Mouse (Mus musculus) hindbrain, embryonic 15.5 days (tissue): ENCODE measurements around the gene Cd4. TPM values are rescaled to one million over a fixed set of nuclear protein-coding genes. Genes with fewer than 3 reads are reported as not detected.

Experiments used
- polyA plus RNA-seq: library from polyadenylated mRNA; unstranded; fragments of >200 nt; fragmentation: Nextera tagmentation; extraction: Ambion mirVana; gene quantifications from 2 replicates; pipeline ENCODE4 v1.2.1, GENCODE M21; 2015

The Cd4 gene
- polyA plus RNA-seq, 1 experiment from 2014 or later = 0.32 TPM

Other genes starting within 250 kb of the Cd4 start
- gene Lpcat3, start 225.2 kb downstream of the Cd4 start, polyA plus RNA-seq = 46.7 and 49.9 TPM in 2 replicates
- gene Emg1, start 176.0 kb downstream of the Cd4 start, polyA plus RNA-seq = 100.0 and 104 TPM in 2 replicates
- gene Phb2, start 175.9 kb downstream of the Cd4 start, polyA plus RNA-seq = 260 and 270 TPM in 2 replicates
- gene Ptpn6, start 149.5 kb downstream of the Cd4 start, polyA plus RNA-seq = 3.7 and 6.6 TPM in 2 replicates
- 626 and 628 TPM in 2 replicates for gene Grcc10, start 146.8 kb downstream of the Cd4 start, polyA plus RNA-seq
- not detected in 2 replicates for gene Gm45234, start 132.2 kb downstream of the Cd4 start, polyA plus RNA-seq
- 26.8 and 30.4 TPM in 2 replicates for gene Atn1, start 131.7 kb downstream of the Cd4 start, polyA plus RNA-seq
- 141 and 144 TPM in 2 replicates for gene Eno2, start 118.5 kb downstream of the Cd4 start, polyA plus RNA-seq
- gene Lrrc23, start 108.5 kb downstream of the Cd4 start, polyA plus RNA-seq = 3.3 and 4.8 TPM in 2 replicates
- gene Spsb2, start 79.6 kb downstream of the Cd4 start, polyA plus RNA-seq = 9.0 and 9.3 TPM in 2 replicates
- 468 and 478 TPM in 2 replicates for gene Tpi1, start 73.9 kb downstream of the Cd4 start, polyA plus RNA-seq
- gene Usp5, start 58.7 kb downstream of the Cd4 start, polyA plus RNA-seq = 203 and 209 TPM in 2 replicates
- gene Cdca3, start 58.7 kb downstream of the Cd4 start, polyA plus RNA-seq = 35.3 and 44.0 TPM in 2 replicates
- 0.83 and 3.3 TPM in 2 replicates for gene Gnb3, start 47.9 kb downstream of the Cd4 start, polyA plus RNA-seq
- 17.1 and 18.7 TPM in 2 replicates for gene P3h3, start 30.5 kb downstream of the Cd4 start, polyA plus RNA-seq
- 33.9 and 37.5 TPM in 2 replicates for gene Gpr162, start 24.2 kb downstream of the Cd4 start, polyA plus RNA-seq
- 3.1 and 3.5 TPM in 2 replicates for gene Lag3, start 23.5 kb upstream of the Cd4 start, polyA plus RNA-seq
- 766 and 864 TPM in 2 replicates for gene Ptms, start 31.9 kb upstream of the Cd4 start, polyA plus RNA-seq
- 565 and 615 TPM in 2 replicates for gene Mlf2, start 43.2 kb upstream of the Cd4 start, polyA plus RNA-seq
- 92.5 and 102 TPM in 2 replicates for gene Cops7a, start 77.3 kb upstream of the Cd4 start, polyA plus RNA-seq
- 58.8 and 73.5 TPM in 2 replicates for gene Pianp, start 108.5 kb upstream of the Cd4 start, polyA plus RNA-seq
- 14.9 and 19.6 TPM in 2 replicates for gene Zfp384, start 120.9 kb upstream of the Cd4 start, polyA plus RNA-seq
- gene Ing4, start 151.5 kb upstream of the Cd4 start, polyA plus RNA-seq = 141 and 144 TPM in 2 replicates
- 19.1 and 20.9 TPM in 2 replicates for gene Acrbp, start 161.5 kb upstream of the Cd4 start, polyA plus RNA-seq
- gene Lpar5, start 179.7 kb upstream of the Cd4 start, polyA plus RNA-seq = 0.54 and 1.0 TPM in 2 replicates
- gene Chd4, start 207.8 kb upstream of the Cd4 start, polyA plus RNA-seq = 90.3 and 93.1 TPM in 2 replicates
- gene Nop2, start 243.7 kb upstream of the Cd4 start, polyA plus RNA-seq = 47.7 and 49.7 TPM in 2 replicates